Mouse (Mus musculus) stomach, postnatal 0 days (tissue): ENCODE measurements around the gene Scnm1. TPM values are rescaled to one million over a fixed set of nuclear protein-coding genes. Genes with fewer than 3 reads are reported as not detected.
A peak's percentile ranks its signal among the peaks of the same experiment; 100 is the strongest.
"Not testable (repeated sequence)": the region's sequence is repeated elsewhere in the genome, so short reads cannot be mapped to it uniquely, and the experiment has no call there.

Source experiments
- ATAC-seq: fragments of 200-750 bp; cut with Nextera tagmentation; 2 replicates; pipeline ENCODE4 v1.8.0; 2017; ENCODE audit not compliant: low FRiP score, low TSS enrichment
- DNase-seq: peaks from one replicate; pipeline ENCODE4 v3.0.0-alpha.2; 2016; ENCODE audit warnings: low spot score
- H3K27ac ChIP-seq: fragments of 300-500 bp; sonication (generic); replicated peaks from 2 replicates; pipeline ENCODE4 v1.5.1; 2014; ENCODE audit warnings: mild to moderate bottlenecking, control low read depth
- H3K27me3 ChIP-seq: fragments of 300-500 bp; sonication (generic); 2 replicates; pipeline ENCODE4 v1.6.1; 2014; ENCODE audit warnings: low read length; ENCODE audit not compliant: control insufficient read depth, insufficient read depth
- H3K36me3 ChIP-seq: fragments of 300-500 bp; sonication (generic); 2 replicates; pipeline ENCODE4 v1.6.1; 2014; ENCODE audit warnings: low read length, mixed read lengths; ENCODE audit not compliant: control insufficient read depth, insufficient read depth
- H3K4me1 ChIP-seq: fragments of 300-500 bp; sonication (generic); replicated peaks from 2 replicates; pipeline ENCODE4 v1.6.1; 2014; ENCODE audit warnings: antibody characterized with exemption; ENCODE audit not compliant: control insufficient read depth, insufficient read depth
- H3K4me2 ChIP-seq: fragments of 300-500 bp; sonication (generic); replicated peaks from 2 replicates; pipeline ENCODE4 v1.6.1; 2014; ENCODE audit warnings: low read depth, mild to moderate bottlenecking, control low read depth, moderate library complexity
- H3K4me3 ChIP-seq: fragments of 300-500 bp; sonication (generic); 2 replicates; pipeline ENCODE4 v1.5.1; 2014; ENCODE audit warnings: low read depth, low read length, control low read depth
- H3K9ac ChIP-seq: fragments of 300-500 bp; sonication (generic); 2 replicates; pipeline ENCODE4 v1.6.1; 2014; ENCODE audit warnings: mild to moderate bottlenecking, low read length, control low read depth, mixed read lengths
- H3K9me3 ChIP-seq: fragments of 300-500 bp; sonication (generic); 2 replicates; pipeline ENCODE4 v1.6.1; 2016; ENCODE audit warnings: low read length; ENCODE audit not compliant: control insufficient read depth
- CTCF ChIP-seq: IDR thresholded peaks from 2 replicates; pipeline ENCODE4 v1.5.1; 2016; ENCODE audit warnings: antibody characterized with exemption, low read depth, mild to moderate bottlenecking, moderate library complexity
- EP300 ChIP-seq: optimal IDR thresholded peaks from 2 replicates; pipeline ENCODE3; 2016; ENCODE audit warnings: antibody characterized with exemption
- WGBS: fragments of 180-500 bp; shearing (Covaris S2); extraction: QIAGEN DNeasy Blood & Tissue Kit; methylation state at CpG from one replicate; pipeline ENCODE4 v1.1.7; 2014; 5-methylcytosine and 5-hydroxymethylcytosine counted together
- polyA plus RNA-seq: library from polyadenylated mRNA; unstranded; fragments of >200 nt; fragmentation: Nextera tagmentation; extraction: Ambion mirVana; gene quantifications from 2 replicates; pipeline ENCODE4 v1.2.1, GENCODE M21; 2015

The Scnm1 gene
- polyA plus RNA-seq, 1 experiment from 2014 or later, result 42.9 TPM

DNA sequence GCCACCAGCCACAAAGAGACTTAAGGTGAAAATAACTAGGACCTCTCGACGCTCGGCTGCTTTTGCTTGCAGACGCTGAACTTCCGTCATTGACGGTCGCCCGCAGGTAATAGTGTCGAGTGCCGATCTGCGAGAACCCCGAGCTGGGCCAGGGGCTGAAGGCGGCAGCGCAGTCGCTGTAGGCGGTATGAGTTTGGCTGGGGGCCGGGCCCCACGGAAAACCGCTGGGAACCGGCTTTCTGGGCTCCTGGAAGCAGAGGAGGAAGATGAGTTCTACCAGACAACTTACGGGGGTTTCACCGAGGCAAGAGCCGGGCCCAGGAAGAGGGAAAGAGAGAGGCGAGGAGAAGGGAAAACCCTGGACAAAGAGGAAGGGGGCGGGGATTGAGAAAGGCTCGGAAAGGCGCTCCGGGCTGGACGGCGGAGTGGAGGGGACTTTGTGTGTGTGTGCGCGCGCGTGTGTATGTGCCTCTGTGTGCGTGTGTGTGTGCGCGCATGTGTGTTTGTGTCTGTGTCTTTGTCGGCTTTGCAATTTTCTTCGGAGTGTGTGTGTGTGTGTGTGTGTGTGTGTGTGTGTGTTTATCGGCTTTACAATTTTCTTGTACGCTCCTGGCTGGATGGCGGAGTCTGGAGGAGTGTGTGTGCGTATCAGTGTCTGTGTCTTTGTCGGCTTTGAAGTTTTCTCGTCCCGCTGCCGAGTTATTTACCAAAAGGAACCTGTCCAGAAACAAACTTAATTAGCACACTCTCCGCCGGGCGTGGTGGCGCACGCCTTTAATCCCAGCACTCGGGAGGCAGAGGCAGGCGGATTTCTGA is 22.7 kb downstream of the Scnm1 start, which contains the start of gene Vps72:
TSS of gene Vps72 (plus strand) at position 112 of the 816 bp plus-strand sequence.
- H3K4me2 ChIP-seq, result peak within 1 kb of the TSS; percentile 43
- H3K36me3 ChIP-seq, result peaks cover 5% of the 10 kb centered on the region
- DNase-seq (peak; percentile 92), ATAC-seq (peak; percentile 75)
- no peaks in the 10 kb centered on the region for H3K4me1 ChIP-seq
- peak within 1 kb of the TSS; percentile 59 for H3K4me3 ChIP-seq
- peak within 1 kb of the TSS; percentile 83 for H3K9ac ChIP-seq
- TF ChIP-seq CTCF (no peak), EP300 (peak; percentile 39)
- no peaks in the 10 kb centered on the region for H3K9me3 ChIP-seq
- H3K27ac ChIP-seq, result peak within 1 kb of the TSS; percentile 96
- WGBS, result under 1% methylated on average over 54 of the region's 54 CpGs
- H3K27me3 ChIP-seq, result no peaks in the 10 kb centered on the region

DNA sequence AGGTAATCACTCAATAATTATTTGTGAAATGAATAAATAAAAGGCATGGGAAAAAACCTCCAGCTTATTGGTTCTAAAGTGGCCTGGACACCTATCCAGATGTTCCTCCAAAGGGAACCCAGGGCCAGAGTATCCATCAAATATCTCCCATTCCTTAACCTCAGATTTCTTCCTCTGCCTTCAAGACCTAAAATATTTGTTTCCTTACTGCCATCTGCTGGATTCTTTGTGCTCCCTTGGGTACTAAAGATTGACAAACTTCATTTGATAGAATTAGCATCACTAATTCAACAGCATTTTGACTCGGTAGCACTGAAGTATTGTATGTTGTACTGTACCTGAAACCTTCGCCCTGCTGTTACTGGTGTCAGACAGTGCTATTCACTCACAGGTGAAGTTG is 25.9 kb downstream of the Scnm1 start:
- Histone ChIP-seq H3K9ac (no peak overlapping the region), H3K4me1 (0 out of 2 replicates have a peak, but pooled peaks cover 4% of the 10 kb centered on the region), H3K4me3 (no peak overlapping the region), H3K4me2 (no peak overlapping the region), H3K27me3 (no peaks in the 10 kb centered on the region), H3K9me3 (no peaks in the 10 kb centered on the region), H3K27ac (no peak overlapping the region), H3K36me3 (no peaks in the 10 kb centered on the region)
- no peak for DNase-seq
- WGBS, result 63% methylated on average over 2 of the region's 2 CpGs
- no peak for ATAC-seq
- TF ChIP-seq EP300 (no peak), CTCF (peak; percentile 68)

DNA sequence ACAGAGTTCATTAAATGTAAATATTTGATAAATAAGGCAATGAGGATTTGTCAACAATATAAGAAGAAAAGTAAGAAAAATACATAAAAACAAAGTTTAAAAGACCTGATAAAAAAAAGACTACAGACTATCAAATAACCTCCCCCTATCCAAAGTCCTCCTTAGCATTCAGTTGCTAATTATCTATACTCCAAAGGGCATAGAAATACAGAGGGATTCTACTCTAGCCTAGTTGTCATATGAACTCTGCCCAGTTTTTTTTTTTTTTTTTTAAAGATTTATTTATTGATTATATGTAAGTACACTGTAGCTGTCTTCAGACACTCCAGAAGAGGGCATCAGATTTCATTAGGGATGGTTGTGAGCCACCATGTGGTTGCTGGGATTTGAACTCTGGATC is 26.5 kb downstream of the Scnm1 start:
- not testable (repeated sequence) for H3K27me3 ChIP-seq, ATAC-seq, H3K9ac ChIP-seq, DNase-seq, H3K36me3 ChIP-seq, H3K9me3 ChIP-seq, H3K4me1 ChIP-seq
- Histone ChIP-seq H3K4me3 (peak overlapping the region; percentile 94), H3K27ac (peak overlapping the region; percentile 58; the same call in 1 of the 2 replicates), H3K4me2 (peak overlapping the region; percentile 64)

DNA sequence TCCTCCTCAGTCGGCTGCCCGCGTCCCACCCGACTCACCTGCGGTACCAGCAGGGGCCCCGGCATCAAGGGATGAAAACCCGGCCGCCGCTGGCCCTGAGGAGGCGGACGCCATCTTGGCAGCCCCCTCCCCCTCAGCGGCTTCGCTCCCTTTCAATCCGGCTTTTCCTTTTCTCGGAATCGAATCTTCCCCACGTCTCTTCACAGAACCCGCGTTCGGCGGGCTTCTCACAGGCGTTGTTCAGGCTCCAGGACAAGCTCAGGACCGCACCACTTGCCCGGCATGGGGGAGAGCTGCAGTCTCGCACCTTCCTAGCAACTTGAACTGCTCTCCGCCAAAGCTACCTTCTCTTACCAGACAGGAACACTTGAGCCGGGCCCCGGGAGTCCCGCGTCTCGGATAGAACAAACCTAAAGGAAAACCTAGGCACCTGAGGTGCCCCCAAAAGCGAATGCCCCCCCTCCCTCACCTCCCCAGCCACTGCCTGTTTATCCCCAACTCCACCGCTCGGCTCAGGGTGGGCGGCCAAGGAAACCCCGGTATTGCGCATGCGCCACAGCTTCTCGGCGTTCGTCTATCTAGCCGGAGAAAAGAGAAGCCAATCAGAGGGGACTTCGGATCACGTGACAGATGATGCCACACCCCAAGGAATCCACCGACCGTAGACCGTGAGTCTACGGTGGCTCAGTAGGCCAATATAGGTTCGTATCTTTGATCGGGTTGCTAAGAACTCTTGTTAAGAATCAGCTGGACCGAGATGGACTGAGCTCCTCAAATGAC is 27.3 kb downstream of the Scnm1 start, which contains the start of gene Pip5k1a:
TSS of gene Pip5k1a (minus strand) at position 593 of the 780 bp plus-strand sequence.
- peak; percentile 95 for DNase-seq
- peak; percentile 92 for ATAC-seq
- peak within 1 kb of the TSS; percentile 91 for H3K27ac ChIP-seq
- TF ChIP-seq EP300 (no peak), CTCF (no peak)
- no peaks in the 10 kb centered on the region for H3K9me3 ChIP-seq
- no peaks in the 10 kb centered on the region for H3K27me3 ChIP-seq
- under 1% methylated on average over 51 of the region's 51 CpGs for WGBS
- H3K36me3 ChIP-seq, result no peaks in the 10 kb centered on the region
- peak within 1 kb of the TSS; percentile 73 for H3K4me2 ChIP-seq
- H3K4me3 ChIP-seq, result peak within 1 kb of the TSS; percentile 94
- H3K4me1 ChIP-seq, result 0 out of 2 replicates have a peak, but pooled peaks cover 4% of the 10 kb centered on the region
- H3K9ac ChIP-seq, result peak within 1 kb of the TSS; percentile 93

DNA sequence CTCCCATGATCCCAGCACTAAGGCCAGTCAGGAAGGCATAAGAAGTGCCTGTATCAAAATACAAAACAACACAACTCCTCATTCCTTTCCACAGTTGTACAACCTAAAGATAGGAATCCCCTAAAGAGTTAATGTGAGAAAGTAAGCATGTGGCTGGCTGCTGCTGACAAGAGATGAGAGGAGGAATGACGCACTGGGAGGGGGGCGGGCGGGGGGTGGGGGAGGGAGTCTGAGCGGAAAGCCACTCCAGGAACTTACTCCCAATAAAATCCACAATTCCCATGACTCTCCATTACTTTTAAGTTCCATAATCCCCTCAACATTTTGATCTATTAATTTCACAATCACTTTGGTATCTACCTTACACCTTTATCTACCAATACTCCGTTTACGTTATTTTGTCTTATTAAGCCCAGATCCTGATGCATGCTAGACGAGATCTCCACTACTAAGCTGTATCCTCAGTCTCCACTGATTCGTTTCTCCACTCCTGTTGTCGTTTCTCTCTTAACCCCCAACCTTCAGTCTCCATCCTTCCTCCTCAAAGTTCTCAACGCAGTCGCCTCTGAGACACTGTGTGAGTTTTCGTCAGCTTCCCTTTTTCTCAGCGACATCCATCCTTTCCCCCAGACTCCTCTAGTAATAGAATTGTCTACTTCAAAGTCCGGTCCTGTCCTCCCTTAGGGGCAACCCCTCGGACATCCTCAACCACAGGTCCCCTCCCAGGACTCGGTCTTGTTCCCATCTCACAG is 28.0 kb downstream of the Scnm1 start:
- TF ChIP-seq EP300 (no peak), CTCF (no peak)
- Histone ChIP-seq H3K9me3 (no peaks in the 10 kb centered on the region), H3K4me3 (peak overlapping the region; percentile 94), H3K27me3 (no peaks in the 10 kb centered on the region), H3K27ac (peak overlapping the region; percentile 91), H3K4me2 (peak overlapping the region; percentile 73), H3K9ac (peak overlapping the region; percentile 93), H3K4me1 (0 out of 2 replicates have a peak, but pooled peaks cover 4% of the 10 kb centered on the region), H3K36me3 (no peaks in the 10 kb centered on the region)
- 0% methylated on average over 16 of the region's 16 CpGs for WGBS
- ATAC-seq (no peak), DNase-seq (peak; percentile 65)
